ENCODE assay signal across 8 mouse cellular contexts in the genomic region with DNA sequence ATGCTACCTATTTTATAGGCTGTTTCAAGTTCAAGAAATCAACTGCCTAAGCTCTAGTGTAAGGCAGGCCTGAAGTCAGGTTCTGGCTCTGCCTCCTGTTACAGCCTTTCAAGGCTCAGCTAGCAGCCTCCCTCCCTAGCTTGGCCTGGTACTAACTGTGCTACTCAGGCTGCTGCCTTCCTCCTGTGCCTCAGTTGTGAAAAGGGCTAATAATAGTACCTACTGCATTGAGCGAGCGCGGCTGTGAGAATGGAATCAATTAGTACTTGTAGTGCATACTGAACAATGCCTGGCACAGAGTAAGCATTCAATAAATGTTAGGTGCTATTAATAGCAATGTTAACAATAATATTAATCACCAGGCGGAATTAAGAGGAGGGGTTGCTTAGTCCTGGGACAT. TPM values are rescaled to one million over a fixed set of nuclear protein-coding genes. Genes with fewer than 3 reads are reported as not detected.
DNase-seq lines count a peak whose midpoint lies in the region; ATAC-seq and TF ChIP-seq lines count a peak whose summit lies in the region.

No protein-coding gene starts in this region.

- H3K9ac ChIP-seq in CH12.LX (ENCODE audit: insufficient read depth, low read depth) = no peak overlapping the region
- H3K9ac ChIP-seq in forebrain, embryonic 15.5 days (replicated peaks) = no peak overlapping the region

- ATAC-seq in forebrain, embryonic 15.5 days (replicated peaks) = peak; percentile 30; the same call in 1 of the 2 replicates

- no peak for TF ChIP-seq POLR2A in CH12.LX (IDR thresholded peaks at IDR 0.05; ENCODE audit: low read depth, low read length)
- TF ChIP-seq POLR2A in small intestine, adult 2 months (IDR thresholded peaks at IDR 0.05; ENCODE audit: low read depth, low read length) = no peak

- WGBS in forebrain, embryonic 15.5 days = 32% methylated on average over 4 of the region's 4 CpGs
- WGBS in small intestine, adult 2 months = 58% methylated on average over 4 of the region's 4 CpGs

- H3K4me2 ChIP-seq in CH12.LX (ENCODE audit: insufficient read depth, low read depth, poor library complexity, severe bottlenecking) = no peak overlapping the region
- no peak overlapping the region for H3K4me2 ChIP-seq in forebrain, embryonic 15.5 days (replicated peaks)

- peak; percentile 78 to 82 for DNase-seq in heart, adult 18-20 months
- no peak for DNase-seq in heart, adult 8-10 months (ENCODE audit: low spot score)
- no peak for DNase-seq in CH12.LX (ENCODE audit: extremely low read depth)
- DNase-seq in layer of hippocampus, adult 9-11 months = peak; percentile 77
- DNase-seq in adrenal gland, postnatal 4 days (ENCODE audit: low spot score in 2 of 2) = no peak
- DNase-seq in B cell, adult 2 months = no peak

- TF ChIP-seq RAD21 in CH12.LX (IDR thresholded peaks at IDR 0.05; ENCODE audit: low read depth, low read length) = no peak

- no peak for TF ChIP-seq CTCF in CH12.LX (conservative IDR thresholded peaks at IDR 0.05 in 1 of 2, IDR thresholded peaks at IDR 0.05 in 1 of 2; ENCODE audit: low read depth in 2 of 2, low read length in 2 of 2)
- no peak for TF ChIP-seq CTCF in small intestine, adult 2 months (IDR thresholded peaks at IDR 0.05; ENCODE audit: extremely low read depth, insufficient read length, insufficient replicate concordance, low read depth, low read length)

- in situ Hi-C loops in CH12.LX (cut with MboI; ENCODE audit: low pct_ligation_motif_present, low pct_unique_long_range_greater_than_20kb, low sequenced_read_pairs) = loop anchor here (5.0 kb wide), 1 partner anchor 38 kb away; no protein-coding TSS in a partner anchor

- no peak for TF ChIP-seq EP300 in CH12.LX (IDR thresholded peaks at IDR 0.05; ENCODE audit: low read length)

- peaks cover 11% of the 10 kb centered on the region for H3K9me3 ChIP-seq in CH12.LX (replicated peaks; ENCODE audit: low read length)
- H3K9me3 ChIP-seq in forebrain, embryonic 15.5 days = no peaks in the 10 kb centered on the region

- no peaks in the 10 kb centered on the region for H3K27me3 ChIP-seq in CH12.LX (replicated peaks)
- no peaks in the 10 kb centered on the region for H3K27me3 ChIP-seq in forebrain, embryonic 15.5 days
- no peaks in the 10 kb centered on the region for H3K27me3 ChIP-seq in small intestine, adult 2 months (ENCODE audit: control insufficient read depth, insufficient read depth, low read length)

- H3K36me3 ChIP-seq in CH12.LX (replicated peaks in 1 of 2; ENCODE audit: control insufficient read depth in 1 of 2, insufficient read depth in 1 of 2, low read length in 1 of 2) = peaks cover 49 to 67% of the 10 kb centered on the region in 2 experiments
- H3K36me3 ChIP-seq in forebrain, embryonic 15.5 days = peaks cover 7% of the 10 kb centered on the region
- peaks cover 10% of the 10 kb centered on the region; the same call in 1 of the 2 replicates for H3K36me3 ChIP-seq in small intestine, adult 2 months (ENCODE audit: control insufficient read depth, insufficient read depth, low read length)

- peaks cover 51 to 83% of the 10 kb centered on the region in 2 experiments for H3K4me1 ChIP-seq in CH12.LX (ENCODE audit: control insufficient read depth in 1 of 2, insufficient read depth in 2 of 2)
- peaks cover 62% of the 10 kb centered on the region for H3K4me1 ChIP-seq in forebrain, embryonic 15.5 days
- H3K4me1 ChIP-seq in small intestine, adult 2 months (ENCODE audit: control insufficient read depth, insufficient read depth, insufficient read length, low read length) = peaks cover 57% of the 10 kb centered on the region

- peaks cover 97% of the 10 kb centered on the region for H3K79me2 ChIP-seq in CH12.LX (replicated peaks; ENCODE audit: control insufficient read depth, extremely low read depth, insufficient read depth, poor library complexity, severe bottlenecking)

- no peak overlapping the region for H3K4me3 ChIP-seq in CH12.LX (replicated peaks in 1 of 3; ENCODE audit: low read depth in 2 of 3, low read length in 2 of 3, poor library complexity in 1 of 3)
- H3K4me3 ChIP-seq in forebrain, embryonic 15.5 days = no peak overlapping the region
- no peak overlapping the region for H3K4me3 ChIP-seq in small intestine, adult 2 months (ENCODE audit: low read depth, low read length)

- dilution Hi-C loops in CH12.LX (cut with MboI; ENCODE audit: extremely low pct_ligation_motif_present, extremely low pct_unique_long_range_greater_than_20kb, low sequenced_read_pairs) = no loop called here

- peak overlapping the region; percentile 27; the same call in 1 of the 2 replicates for H3K27ac ChIP-seq in CH12.LX (ENCODE audit: insufficient read depth, low read depth)
- H3K27ac ChIP-seq in forebrain, embryonic 15.5 days (replicated peaks) = peak overlapping the region; percentile 68
- H3K27ac ChIP-seq in small intestine, adult 2 months (ENCODE audit: insufficient read depth, low read depth, low read length) = peak overlapping the region; percentile 75

TF ChIP-seq in CH12.LX, 34 proteins besides CTCF, POLR2A, EP300 and RAD21:
- TF ChIP-seq MXI1 (IDR thresholded peaks at IDR 0.05; ENCODE audit: low read depth, low read length) (no peak), E2F4 (IDR thresholded peaks at IDR 0.05; ENCODE audit: insufficient replicate concordance, low read depth, low read length) (no peak), USF1 (IDR thresholded peaks at IDR 0.05; ENCODE audit: low read depth, low read length) (no peak), BHLHE40 (IDR thresholded peaks at IDR 0.05; ENCODE audit: low read depth, low read length) (no peak), CHD2 (IDR thresholded peaks at IDR 0.05; ENCODE audit: low read length) (no peak), ELF1 (IDR thresholded peaks at IDR 0.05; ENCODE audit: low read depth, low read length) (no peak), NRF1 (IDR thresholded peaks at IDR 0.05; ENCODE audit: low read depth, low read length) (no peak), ZMIZ1 (IDR thresholded peaks at IDR 0.05; ENCODE audit: low read depth, low read length) (no peak), MAZ (IDR thresholded peaks at IDR 0.05; ENCODE audit: low read depth, low read length) (no peak), JUN (IDR thresholded peaks at IDR 0.05; ENCODE audit: insufficient read depth, low read depth, low read length) (no peak), MEF2A (IDR thresholded peaks at IDR 0.05; ENCODE audit: borderline replicate concordance, low read depth, low read length) (no peak), RCOR1 (conservative IDR thresholded peaks at IDR 0.05; ENCODE audit: low read depth, low read length) (no peak), SMC3 (IDR thresholded peaks at IDR 0.05; ENCODE audit: low read depth, low read length) (no peak), HCFC1 (IDR thresholded peaks at IDR 0.05; ENCODE audit: low read depth, low read length) (no peak), PAX5 (IDR thresholded peaks at IDR 0.05; ENCODE audit: low read length) (no peak), TCF12 (IDR thresholded peaks at IDR 0.05; ENCODE audit: low read depth, low read length) (no peak), JUND (conservative IDR thresholded peaks at IDR 0.05; ENCODE audit: low read depth, low read length) (no peak)

RNA-seq across cellular contexts. Expression of gene Bcl2l1, which starts 11.6 kb away (rescaled TPM):
- 100 to 1,000 TPM in 1 of 2 experiments, 10 to 100 TPM in 1; 77.8 to 111 TPM for total RNA-seq in heart, adult 18-20 months (2021)
- 10 to 100 TPM; 46.9 to 66.6 (median 51.4) TPM for total RNA-seq in heart, adult 8-10 months (2022)
- total RNA-seq in CH12.LX (2012; rRNA removed) (47.7 and 80.3 TPM in 2 replicates), CH12.LX (2014; rRNA removed) (13.7 and 21.3 TPM in 2 replicates)
- polyA plus RNA-seq in CH12.LX (2012; ENCODE audit: insufficient read length, low read depth) = 33.2 and 34.5 TPM in 2 replicates
- polyA plus RNA-seq in forebrain, embryonic 15.5 days (2015; fragmentation: Nextera tagmentation; extraction: Ambion mirVana) = 179 and 183 TPM in 2 replicates
- polyA plus RNA-seq in small intestine, adult 2 months (2012; rRNA removed) = 20.7 and 53.8 TPM in 2 replicates
- 10 to 100 TPM; 63.5 to 64.6 TPM for total RNA-seq in adrenal gland, postnatal 4 days (2021)

RNA-seq across cellular contexts. Expression of gene Tpx2, which starts 27.8 kb away (rescaled TPM):
- total RNA-seq in heart, adult 18-20 months (2021) = 1 to 10 TPM in 1 of 2 experiments, under 1 TPM in 1; 0.90 to 1.0 TPM
- total RNA-seq in heart, adult 8-10 months (2022) = 1 to 10 TPM in 2 of 4 experiments, under 1 TPM in 2; 0.65 to 1.4 (median 0.91) TPM
- total RNA-seq in CH12.LX (2012; rRNA removed) (66.1 and 70.9 TPM in 2 replicates), CH12.LX (2014; rRNA removed) (98.0 and 105 TPM in 2 replicates)
- 123 and 127 TPM in 2 replicates for polyA plus RNA-seq in CH12.LX (2012; ENCODE audit: insufficient read length, low read depth)
- polyA plus RNA-seq in forebrain, embryonic 15.5 days (2015; fragmentation: Nextera tagmentation; extraction: Ambion mirVana) = 50.6 and 51.1 TPM in 2 replicates
- 0.52 and 1.3 TPM in 2 replicates for polyA plus RNA-seq in small intestine, adult 2 months (2012; rRNA removed)
- total RNA-seq in adrenal gland, postnatal 4 days (2021) = 10 to 100 TPM; 31.7 to 39.7 TPM

Comparison
In these comparisons a context has a peak if more than half of its experiments do, and no peak if none do; other contexts are left out.
1. DNase-seq: peak in heart, adult 18-20 months (2 of 2) and layer of hippocampus, adult 9-11 months (single experiment); none in heart, adult 8-10 months (single experiment), CH12.LX (single experiment), adrenal gland, postnatal 4 days (0 of 2) and B cell, adult 2 months (0 of 2).
2. RNA of gene Tpx2, which starts 27.8 kb away (total RNA-seq): 66.1 to 105 TPM in CH12.LX and 31.7 to 39.7 TPM in adrenal gland, postnatal 4 days; 0.65 to 1.4 TPM in heart, adult 8-10 months and 0.90 to 1.0 TPM in heart, adult 18-20 months; every median in the first group is over 10 times any median in the second.
3. Peak in every context shown above with its lines, with median percentiles within 50 percentile points of each other: H3K27ac ChIP-seq.